Mouse (Mus musculus): ENCODE data around the gene Susd1. TPM values are rescaled to one million over a fixed set of nuclear protein-coding genes. Genes with fewer than 3 reads are reported as not detected.

Gene Susd1
- polyA plus RNA-seq, 1 experiment = 4.0 TPM

DNA sequence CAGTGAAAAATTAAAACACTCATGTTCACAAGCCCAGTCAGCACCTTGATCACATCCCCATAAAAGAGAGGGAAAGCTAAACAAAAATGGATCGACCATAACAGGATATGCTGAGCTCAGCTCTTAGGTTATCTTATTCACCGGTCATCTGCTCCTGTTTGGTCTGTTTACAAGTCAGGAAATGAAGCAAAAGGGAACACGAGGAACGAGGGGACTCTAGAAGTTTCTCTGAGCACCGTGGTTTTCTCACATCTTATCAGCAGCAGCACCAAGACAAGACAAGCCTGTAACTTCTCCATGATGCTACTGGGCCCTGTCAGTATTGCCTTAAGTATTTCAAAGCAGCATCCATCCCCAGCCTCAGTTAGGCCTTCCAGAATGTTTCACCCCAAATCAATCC, 157.6 kb downstream of the Susd1 start:
- Histone ChIP-seq H3K4me1 (ENCODE audit: control insufficient read depth, insufficient read depth, low read length) (no peaks in the 10 kb centered on the region), H3K27ac (ENCODE audit: insufficient read depth, low read length) (no peak overlapping the region), H3K27me3 (ENCODE audit: control insufficient read depth, insufficient read depth, low read length) (no peaks in the 10 kb centered on the region; the same call in 1 of the 2 replicates), H3K4me3 (replicated peaks; ENCODE audit: insufficient read depth, low read depth, low read length) (no peak overlapping the region)
- 85% methylated on average over 5 of the region's 5 CpGs for WGBS
- DNase-seq = no peak
- TF ChIP-seq CTCF (IDR thresholded peaks at IDR 0.05; ENCODE audit: borderline replicate concordance, insufficient read depth, low read depth, low read length) (no peak), POLR2A (IDR thresholded peaks at IDR 0.05; ENCODE audit: borderline replicate concordance, insufficient read depth, low read length) (no peak)

DNA sequence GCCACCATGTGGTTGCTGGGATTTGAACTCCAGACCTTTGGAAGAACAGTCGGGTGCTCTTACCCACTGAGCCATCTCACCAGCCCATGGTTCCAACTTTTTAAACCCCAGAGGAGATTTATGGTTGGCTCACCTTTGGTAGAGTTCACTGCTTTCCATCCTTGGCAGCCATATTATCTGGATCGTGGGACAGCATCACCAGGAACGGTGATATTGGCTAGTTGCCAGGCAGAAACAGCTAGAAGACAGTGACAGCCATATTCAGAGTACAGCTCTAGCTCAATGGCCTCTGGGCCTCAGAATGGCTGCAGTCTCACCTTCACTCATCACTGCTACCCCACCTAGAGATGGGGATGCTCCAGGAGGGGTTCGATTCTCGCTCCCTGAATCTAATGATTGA, 159.3 kb downstream of the Susd1 start:
- H3K4me3 ChIP-seq (replicated peaks; ENCODE audit: insufficient read depth, low read depth, low read length) = no peak overlapping the region
- H3K4me1 ChIP-seq (ENCODE audit: control insufficient read depth, insufficient read depth, low read length) = no peaks in the 10 kb centered on the region
- H3K27me3 ChIP-seq (ENCODE audit: control insufficient read depth, insufficient read depth, low read length) = no peaks in the 10 kb centered on the region; the same call in 1 of the 2 replicates
- H3K27ac ChIP-seq (ENCODE audit: insufficient read depth, low read length) = no peak overlapping the region
- whole genome bisulfite sequencing = 59% methylated on average over 5 of the region's 5 CpGs
- no peak for TF ChIP-seq CTCF (IDR thresholded peaks at IDR 0.05; ENCODE audit: borderline replicate concordance, insufficient read depth, low read depth, low read length)
- no peak for TF ChIP-seq POLR2A (IDR thresholded peaks at IDR 0.05; ENCODE audit: borderline replicate concordance, insufficient read depth, low read length)
- no peak for DNase-seq

DNA sequence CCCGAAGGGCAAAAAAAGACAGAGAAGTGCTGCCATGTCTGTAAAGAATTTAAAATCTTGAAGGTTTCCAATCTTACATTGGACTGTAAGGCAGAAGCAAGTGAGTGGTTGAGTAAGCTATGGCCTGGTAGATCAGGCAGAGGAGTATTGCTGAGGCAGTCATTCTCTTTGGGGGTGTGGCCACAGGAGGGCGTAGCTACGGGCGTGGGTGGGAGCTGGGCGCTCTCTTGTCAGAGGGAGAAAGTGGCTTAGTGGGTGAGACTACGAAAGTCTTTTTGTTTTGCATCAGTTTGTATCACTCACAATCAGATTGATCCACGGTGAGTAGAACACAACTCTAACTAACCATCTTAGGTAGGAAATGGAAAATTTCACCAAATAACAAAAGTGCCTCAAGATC, 160.0 kb downstream of the Susd1 start:
- DNase-seq = no peak
- H3K27ac ChIP-seq (ENCODE audit: insufficient read depth, low read length) = no peak overlapping the region
- no peaks in the 10 kb centered on the region for H3K4me1 ChIP-seq (ENCODE audit: control insufficient read depth, insufficient read depth, low read length)
- H3K27me3 ChIP-seq (ENCODE audit: control insufficient read depth, insufficient read depth, low read length) = no peaks in the 10 kb centered on the region; the same call in 1 of the 2 replicates
- TF ChIP-seq POLR2A (IDR thresholded peaks at IDR 0.05; ENCODE audit: borderline replicate concordance, insufficient read depth, low read length) (no peak), CTCF (IDR thresholded peaks at IDR 0.05; ENCODE audit: borderline replicate concordance, insufficient read depth, low read depth, low read length) (no peak)
- no peak overlapping the region for H3K4me3 ChIP-seq (replicated peaks; ENCODE audit: insufficient read depth, low read depth, low read length)
- 94% methylated on average over 7 of the region's 7 CpGs for WGBS

DNA sequence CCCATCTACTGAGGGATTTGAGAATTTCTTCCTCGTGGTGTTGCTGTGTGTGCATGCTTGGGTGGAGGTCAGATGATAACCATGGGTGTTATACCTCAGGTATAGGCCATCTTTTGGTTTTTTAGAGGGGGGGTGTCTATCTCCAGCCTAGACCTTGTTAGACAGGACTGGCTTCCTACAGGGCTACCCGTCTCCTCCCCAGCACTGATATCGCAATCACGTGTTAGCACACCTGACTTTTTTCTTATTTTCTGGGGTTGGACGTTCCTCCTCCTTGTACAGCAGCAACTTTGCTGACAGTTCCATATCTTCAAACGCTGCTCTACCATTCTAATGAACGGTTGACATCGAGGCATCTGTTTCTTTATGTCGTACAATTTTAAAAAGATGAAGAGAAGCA, 160.5 kb downstream of the Susd1 start:
- TF ChIP-seq POLR2A (IDR thresholded peaks at IDR 0.05; ENCODE audit: borderline replicate concordance, insufficient read depth, low read length) (no peak), CTCF (IDR thresholded peaks at IDR 0.05; ENCODE audit: borderline replicate concordance, insufficient read depth, low read depth, low read length) (no peak)
- Histone ChIP-seq H3K4me3 (replicated peaks; ENCODE audit: insufficient read depth, low read depth, low read length) (no peak overlapping the region), H3K27ac (ENCODE audit: insufficient read depth, low read length) (no peak overlapping the region), H3K4me1 (ENCODE audit: control insufficient read depth, insufficient read depth, low read length) (no peaks in the 10 kb centered on the region), H3K27me3 (ENCODE audit: control insufficient read depth, insufficient read depth, low read length) (no peaks in the 10 kb centered on the region; the same call in 1 of the 2 replicates)
- 96% methylated on average over 9 of the region's 9 CpGs for WGBS
- DNase-seq = no peak

DNA sequence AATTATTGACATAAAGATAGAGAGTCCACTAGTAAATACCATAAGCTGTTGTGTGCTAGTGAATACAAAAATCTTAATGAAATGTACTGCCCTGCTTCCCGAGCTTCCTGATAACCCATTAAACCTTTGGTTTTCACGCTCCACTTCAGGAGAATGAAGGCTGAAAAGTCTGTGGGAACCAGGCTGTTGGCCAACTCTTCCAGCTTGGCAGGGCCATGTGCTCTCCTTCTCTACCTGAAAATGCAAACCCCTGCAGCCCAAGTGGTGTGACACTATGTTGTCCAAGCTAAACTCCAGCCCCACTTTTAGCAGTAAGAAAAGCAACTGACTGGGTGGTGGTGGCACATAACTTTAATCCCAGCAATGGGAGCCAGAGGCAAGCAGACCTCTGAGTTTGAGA, 162.5 kb downstream of the Susd1 start:
- no peaks in the 10 kb centered on the region; the same call in 1 of the 2 replicates for H3K27me3 ChIP-seq (ENCODE audit: control insufficient read depth, insufficient read depth, low read length)
- H3K4me1 ChIP-seq (ENCODE audit: control insufficient read depth, insufficient read depth, low read length) = no peaks in the 10 kb centered on the region
- TF ChIP-seq CTCF (IDR thresholded peaks at IDR 0.05; ENCODE audit: borderline replicate concordance, insufficient read depth, low read depth, low read length) (no peak), POLR2A (IDR thresholded peaks at IDR 0.05; ENCODE audit: borderline replicate concordance, insufficient read depth, low read length) (no peak)
- no peak overlapping the region for H3K27ac ChIP-seq (ENCODE audit: insufficient read depth, low read length)
- DNase-seq = no peak
- 11% methylated on average over 2 of the region's 2 CpGs for WGBS
- no peak overlapping the region for H3K4me3 ChIP-seq (replicated peaks; ENCODE audit: insufficient read depth, low read depth, low read length)

DNA sequence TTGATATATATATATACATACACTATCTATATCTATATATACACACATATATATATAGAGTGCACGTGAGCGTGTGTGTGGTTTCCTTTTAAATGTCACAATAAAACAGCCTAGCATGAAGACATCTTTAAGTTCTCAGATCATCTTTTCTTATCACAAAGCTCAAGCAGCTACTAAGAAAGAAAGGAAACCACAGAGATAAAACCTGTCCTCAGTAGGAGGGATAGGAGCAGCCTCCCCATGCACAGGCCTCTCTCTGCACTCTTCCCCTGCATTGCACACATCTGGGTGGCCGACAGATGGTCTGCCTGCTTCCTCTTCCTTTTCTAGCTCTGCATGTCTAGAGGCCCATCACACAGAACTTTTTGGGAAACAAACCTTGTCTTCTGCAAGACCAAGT, 162.9 kb downstream of the Susd1 start:
- no peaks in the 10 kb centered on the region for H3K4me1 ChIP-seq (ENCODE audit: control insufficient read depth, insufficient read depth, low read length)
- 86% methylated on average over 3 of the region's 3 CpGs for WGBS
- H3K27ac ChIP-seq (ENCODE audit: insufficient read depth, low read length) = no peak overlapping the region
- H3K4me3 ChIP-seq (replicated peaks; ENCODE audit: insufficient read depth, low read depth, low read length) = no peak overlapping the region
- TF ChIP-seq CTCF (IDR thresholded peaks at IDR 0.05; ENCODE audit: borderline replicate concordance, insufficient read depth, low read depth, low read length) (no peak), POLR2A (IDR thresholded peaks at IDR 0.05; ENCODE audit: borderline replicate concordance, insufficient read depth, low read length) (no peak)
- no peaks in the 10 kb centered on the region; the same call in 1 of the 2 replicates for H3K27me3 ChIP-seq (ENCODE audit: control insufficient read depth, insufficient read depth, low read length)
- DNase-seq = no peak

DNA sequence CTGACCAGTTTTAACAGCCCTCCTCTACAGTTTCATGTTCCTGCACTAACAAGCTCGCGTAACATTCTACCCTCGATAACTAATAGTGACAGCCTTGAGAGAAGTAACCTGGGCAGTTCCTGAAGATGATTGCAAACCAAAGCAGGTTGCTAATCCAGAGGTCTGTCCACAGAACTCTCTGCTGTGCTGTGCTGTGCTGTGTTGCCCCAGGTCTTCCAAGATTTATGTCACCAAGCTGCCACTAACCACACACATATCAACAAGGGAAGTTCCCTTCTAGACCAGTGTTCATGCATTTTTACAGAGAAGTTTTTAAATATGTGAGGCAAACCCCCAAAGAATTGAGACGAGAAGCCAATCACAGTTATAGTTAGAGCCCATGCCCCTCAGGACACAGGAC, 164.3 kb downstream of the Susd1 start:
- no peak for TF ChIP-seq POLR2A (IDR thresholded peaks at IDR 0.05; ENCODE audit: borderline replicate concordance, insufficient read depth, low read length)
- TF ChIP-seq CTCF (IDR thresholded peaks at IDR 0.05; ENCODE audit: borderline replicate concordance, insufficient read depth, low read depth, low read length) = no peak
- Histone ChIP-seq H3K27me3 (ENCODE audit: control insufficient read depth, insufficient read depth, low read length) (no peaks in the 10 kb centered on the region; the same call in 1 of the 2 replicates), H3K4me3 (replicated peaks; ENCODE audit: insufficient read depth, low read depth, low read length) (no peak overlapping the region), H3K4me1 (ENCODE audit: control insufficient read depth, insufficient read depth, low read length) (no peaks in the 10 kb centered on the region), H3K27ac (ENCODE audit: insufficient read depth, low read length) (no peak overlapping the region)
- no peak for DNase-seq
- WGBS = 93% methylated on average over 4 of the region's 4 CpGs

DNA sequence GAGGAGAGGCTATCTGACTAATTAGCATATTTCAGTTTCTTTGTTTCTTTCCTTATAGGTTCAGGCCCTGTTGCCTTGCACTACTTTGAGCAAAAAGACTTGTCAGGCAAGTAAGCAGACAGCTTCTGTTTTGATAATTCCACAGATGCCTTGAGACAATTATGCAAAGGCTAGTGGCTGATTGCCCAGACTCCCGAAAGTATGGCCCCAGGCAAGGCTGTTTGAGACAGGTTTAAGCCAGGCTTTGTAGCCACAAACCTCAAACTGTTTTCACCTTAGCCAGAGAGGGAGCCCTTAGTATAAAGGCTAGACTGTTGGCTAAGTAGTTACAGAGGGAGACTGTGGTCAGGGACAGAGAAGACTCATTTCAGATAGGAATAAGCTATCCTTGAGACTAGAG, 165.1 kb downstream of the Susd1 start:
- Histone ChIP-seq H3K4me1 (ENCODE audit: control insufficient read depth, insufficient read depth, low read length) (no peaks in the 10 kb centered on the region), H3K27ac (ENCODE audit: insufficient read depth, low read length) (no peak overlapping the region), H3K27me3 (ENCODE audit: control insufficient read depth, insufficient read depth, low read length) (no peaks in the 10 kb centered on the region; the same call in 1 of the 2 replicates), H3K4me3 (replicated peaks; ENCODE audit: insufficient read depth, low read depth, low read length) (no peak overlapping the region)
- DNase-seq = no peak
- no peak for TF ChIP-seq CTCF (IDR thresholded peaks at IDR 0.05; ENCODE audit: borderline replicate concordance, insufficient read depth, low read depth, low read length)
- TF ChIP-seq POLR2A (IDR thresholded peaks at IDR 0.05; ENCODE audit: borderline replicate concordance, insufficient read depth, low read length) = no peak
- WGBS = 17% methylated on average over 1 of the region's 1 CpGs

Measured in cerebellum, adult 2 months (tissue).